Mouse (Mus musculus) frontal cortex, adult 2 months (tissue): Measurements from ENCODE around the gene Plekhd1. TPM values are rescaled to one million over a fixed set of nuclear protein-coding genes. Genes with fewer than 3 reads are reported as not detected.

Experiments
- DNase-seq, 2 experiments: peaks; one replicate each; pipeline ENCODE4 v3.0.0; 2022; ENCODE audit warnings: low spot score in 1 of 2; ENCODE audit errors: extremely low spot score in 1 of 2
- polyA plus RNA-seq: library from polyadenylated mRNA; depleted of rRNA; stranded (reverse); fragments of >200 nt; gene quantifications from 2 replicates; pipeline ENCODE4 v1.2.3, GENCODE M21; 2012; rRNA removed

Gene Plekhd1
- polyA plus RNA-seq, 1 experiment = 5.3 TPM

- DNase-seq = no peak
Observed at GRCm38 (mm10) chr12:80744614-80745013, 52.2 kb downstream of the Plekhd1 start.

GRCm38 (mm10) chr12:80746031-80746813 is 53.8 kb downstream of the Plekhd1 start:
- DNase-seq = no peak

GRCm38 (mm10) chr12:80751556-80751955 is 59.2 kb downstream of the Plekhd1 start:
- DNase-seq = peak in 1 of 2 experiments; percentile 48

GRCm38 (mm10) chr12:80757751-80758558 is 65.6 kb downstream of the Plekhd1 start:
- no peak for DNase-seq

GRCm38 (mm10) chr12:80758559-80759386 is 66.4 kb downstream of the Plekhd1 start:
- DNase-seq = no peak

- DNase-seq = no peak
Observed at GRCm38 (mm10) chr12:80759387-80759712, 67.0 kb downstream of the Plekhd1 start.

- DNase-seq = peak in 1 of 2 experiments; percentile 50
Observed at GRCm38 (mm10) chr12:80759713-80760395, 67.5 kb downstream of the Plekhd1 start.

- DNase-seq = peak; percentile 86 to 93
Observed at GRCm38 (mm10) chr12:80760396-80760801, 68.0 kb downstream of the Plekhd1 start, which contains the start of gene Ccdc177. Gene Ccdc177, minus strand, starts transcription at chr12:80760687.

GRCm38 (mm10) chr12:80762982-80763381 is 70.6 kb downstream of the Plekhd1 start:
- DNase-seq = no peak

GRCm38 (mm10) chr12:80764116-80764515 is 71.7 kb downstream of the Plekhd1 start:
- no peak for DNase-seq

GRCm38 (mm10) chr12:80769697-80770096 is 77.3 kb downstream of the Plekhd1 start:
- peak in 1 of 2 experiments; percentile 83 for DNase-seq

Other genes starting within 250 kb of the Plekhd1 start
- 107 and 129 TPM in 2 replicates for gene Exd2, start 229.5 kb upstream of the Plekhd1 start, polyA plus RNA-seq
- 40.3 and 43.6 TPM in 2 replicates for gene Galnt16, start 174.3 kb upstream of the Plekhd1 start, polyA plus RNA-seq
- gene Slc39a9, start 48.7 kb upstream of the Plekhd1 start, polyA plus RNA-seq = 26.8 and 29.1 TPM in 2 replicates
- 104 and 113 TPM in 2 replicates for gene Erh, start 48.2 kb upstream of the Plekhd1 start, polyA plus RNA-seq
- gene Ccdc177, start 68.1 kb downstream of the Plekhd1 start, polyA plus RNA-seq = 5.3 and 6.3 TPM in 2 replicates
- gene Susd6, start 97.9 kb downstream of the Plekhd1 start, polyA plus RNA-seq = 20.7 and 22.9 TPM in 2 replicates